ENCODE assay signal across 8 mouse cellular contexts in the genomic region with DNA sequence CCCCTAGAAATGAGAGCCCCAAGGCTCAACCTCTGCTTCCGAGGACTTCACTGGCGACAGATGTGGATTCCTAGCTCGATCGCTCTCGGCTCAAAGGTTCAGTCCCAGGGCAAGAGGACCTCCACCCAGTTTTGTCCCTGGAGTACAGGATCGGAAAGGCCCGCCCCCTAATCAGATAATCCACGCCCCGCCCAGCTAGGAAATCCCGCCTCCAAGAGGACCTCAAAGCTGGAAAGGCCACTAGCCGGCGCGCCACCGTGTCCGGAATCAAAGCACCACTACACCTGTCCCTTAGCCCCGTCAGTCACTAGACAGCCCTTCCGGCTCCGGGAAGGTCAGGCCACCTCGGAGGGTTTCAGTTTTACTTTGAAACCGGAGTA. TPM values are rescaled to one million over a fixed set of nuclear protein-coding genes. Genes with fewer than 3 reads are reported as not detected.
DNase-seq lines count a peak whose midpoint lies in the region; ATAC-seq lines count a peak whose summit lies in the region.

No protein-coding gene starts in this region.

- peak overlapping the region; percentile 93 for H3K27ac ChIP-seq in hindbrain, embryonic 13.5 days

- peak overlapping the region; percentile 82 for H3K9ac ChIP-seq in hindbrain, embryonic 13.5 days

- DNase-seq in adipocyte (ENCODE audit: low spot score) = peak; percentile 87
- DNase-seq in cerebellum, postnatal 14 days = peak; percentile 86 to 87
- DNase-seq in frontal cortex, postnatal 25 days (ENCODE audit: low spot score in 2 of 2) = peak; percentile 59 to 62
- peak; percentile 75 to 80 for DNase-seq in layer of hippocampus, postnatal 14 days (ENCODE audit: low spot score in 2 of 2)
- peak; percentile 90 for DNase-seq in lung, postnatal 14 days
- DNase-seq in retina, embryonic 14.5 days (ENCODE audit: low spot score) = peak; percentile 87
- no peak for DNase-seq in T-cell, adult 2 months (ENCODE audit: low spot score)

- no peaks in the 10 kb centered on the region for H3K9me3 ChIP-seq in hindbrain, embryonic 13.5 days

- peaks cover 38% of the 10 kb centered on the region for H3K36me3 ChIP-seq in hindbrain, embryonic 13.5 days

- under 1% methylated on average over 20 of the region's 20 CpGs for WGBS in hindbrain, embryonic 13.5 days

- H3K27me3 ChIP-seq in hindbrain, embryonic 13.5 days = no peaks in the 10 kb centered on the region

- peak; percentile 48 for ATAC-seq in hindbrain, embryonic 13.5 days (ENCODE audit: low FRiP score)

- H3K4me2 ChIP-seq in hindbrain, embryonic 13.5 days = peak overlapping the region; percentile 77

- H3K4me3 ChIP-seq in hindbrain, embryonic 13.5 days = peak overlapping the region; percentile 71

- H3K4me1 ChIP-seq in hindbrain, embryonic 13.5 days (replicated peaks) = peaks cover 10% of the 10 kb centered on the region

RNA-seq across cellular contexts. Expression of gene Dnpep, which starts 0.9 kb away (rescaled TPM):
- 161 and 170 TPM in 2 replicates for polyA plus RNA-seq in hindbrain, embryonic 13.5 days (2015; fragmentation: Nextera tagmentation; extraction: Ambion mirVana)
- 10 to 100 TPM; 50.4 to 55.2 TPM for total RNA-seq in layer of hippocampus, postnatal 14 days (2021)

RNA-seq across cellular contexts. Expression of gene Resp18, which starts 38.6 kb away (rescaled TPM):
- polyA plus RNA-seq in hindbrain, embryonic 13.5 days (2015; fragmentation: Nextera tagmentation; extraction: Ambion mirVana) = 131 and 140 TPM in 2 replicates
- 10 to 100 TPM; 68.2 to 98.9 TPM for total RNA-seq in layer of hippocampus, postnatal 14 days (2021)

RNA-seq across cellular contexts. Expression of gene Des, which starts 43.3 kb away (rescaled TPM):
- 1.8 and 2.9 TPM in 2 replicates for polyA plus RNA-seq in hindbrain, embryonic 13.5 days (2015; fragmentation: Nextera tagmentation; extraction: Ambion mirVana)
- 1 to 10 TPM; 1.6 to 1.8 TPM for total RNA-seq in layer of hippocampus, postnatal 14 days (2021)

RNA-seq across cellular contexts. Expression of gene Ptprn, which starts 52.5 kb away (rescaled TPM):
- polyA plus RNA-seq in hindbrain, embryonic 13.5 days (2015; fragmentation: Nextera tagmentation; extraction: Ambion mirVana) = 15.6 and 17.6 TPM in 2 replicates
- total RNA-seq in layer of hippocampus, postnatal 14 days (2021) = 100 to 1,000 TPM; 326 to 350 TPM

RNA-seq across cellular contexts. Expression of gene Speg, which starts 58.2 kb away (rescaled TPM):
- 15.9 and 16.0 TPM in 2 replicates for polyA plus RNA-seq in hindbrain, embryonic 13.5 days (2015; fragmentation: Nextera tagmentation; extraction: Ambion mirVana)
- 100 to 1,000 TPM; 184 TPM for total RNA-seq in layer of hippocampus, postnatal 14 days (2021)
